ENCODE assay signal across 15 mouse cellular contexts in genomic region chr5:24820627-24821026, GRCm38 (mm10). TPM values are rescaled to one million over a fixed set of nuclear protein-coding genes. Genes with fewer than 3 reads are reported as not detected.
DNase-seq lines count a peak whose midpoint lies in the region; ATAC-seq and TF ChIP-seq lines count a peak whose summit lies in the region.
"Had no signal": no experiment of that assay in that cellular context is flagged by ENCODE, and none has a peak within 500 bp of the region (broad histone marks: within the 10 kb centered on the region; RNA-seq: fewer than 3 reads in every experiment).

No protein-coding gene starts in this region.

- no peak overlapping the region for H3K27ac ChIP-seq in limb, embryonic 14.5 days (replicated peaks; ENCODE audit: low read depth, low read length)
- no peak overlapping the region for H3K27ac ChIP-seq in limb, embryonic 10.5 days
- H3K27ac ChIP-seq: embryonic facial prominence, embryonic 12.5 days; hindbrain, embryonic 14.5 days; midbrain, embryonic 15.5 days had no signal

- H3K9me3 ChIP-seq in limb, embryonic 14.5 days (ENCODE audit: control insufficient read depth, low read length): no peaks in the 10 kb centered on the region
- H3K9me3 ChIP-seq in limb, embryonic 10.5 days (replicated peaks): no peaks in the 10 kb centered on the region
- H3K9me3 ChIP-seq: embryonic facial prominence, embryonic 12.5 days; forebrain, embryonic 10.5 days; midbrain, embryonic 15.5 days had no signal

- no peak for TF ChIP-seq POLR2A in limb, embryonic 14.5 days (IDR thresholded peaks at IDR 0.05; ENCODE audit: borderline replicate concordance, extremely low read depth, insufficient read depth, insufficient read length)

- peaks cover 7% of the 10 kb centered on the region for H3K4me1 ChIP-seq in limb, embryonic 14.5 days (ENCODE audit: control insufficient read depth, insufficient read depth, low read length)
- H3K4me1 ChIP-seq in limb, embryonic 10.5 days: no peaks in the 10 kb centered on the region

- WGBS in limb, embryonic 14.5 days: 65% methylated on average over 5 of the region's 5 CpGs
- 83% methylated on average over 5 of the region's 5 CpGs for WGBS in limb, embryonic 10.5 days

- H3K36me3 ChIP-seq in limb, embryonic 14.5 days (ENCODE audit: control insufficient read depth, insufficient read depth, low read length): peaks cover 20% of the 10 kb centered on the region
- H3K36me3 ChIP-seq in limb, embryonic 10.5 days: peaks cover 35% of the 10 kb centered on the region

- H3K4me2 ChIP-seq in limb, embryonic 14.5 days (replicated peaks; ENCODE audit: low read depth, low read length, severe bottlenecking): no peak overlapping the region
- H3K4me2 ChIP-seq: embryonic facial prominence, embryonic 12.5 days; hindbrain, embryonic 14.5 days; midbrain, embryonic 15.5 days had no signal

- intact Hi-C loops in heart, postnatal 10 days (cut with DNase I): no loop called here

- peak; percentile 30 for DNase-seq in adrenal gland, adult 2 months
- DNase-seq in adrenal gland, postnatal 4 days (ENCODE audit: low spot score in 2 of 2): no peak
- peak; percentile 72 for DNase-seq in heart, adult 11 months
- no peak for DNase-seq in heart, postnatal 10 days
- no peak for DNase-seq in limb, embryonic 14.5 days (ENCODE audit: low spot score)
- DNase-seq in limb, embryonic 10.5 days (ENCODE audit: low spot score): no peak
- peak; percentile 42 for DNase-seq in retina, embryonic 14.5 days (ENCODE audit: low spot score)
- no peak for DNase-seq in right cerebral cortex, postnatal 10 days (ENCODE audit: low spot score in 2 of 2)
- DNase-seq: kidney, adult 9 months; lung, adult 2 months; thymus, postnatal 14 days had no signal

- ATAC-seq in limb, embryonic 14.5 days (ENCODE audit: low FRiP score, low read depth): peak; percentile 26; the same call in 1 of the 2 replicates
- ATAC-seq: midbrain, embryonic 15.5 days had no signal

- H3K27me3 ChIP-seq in limb, embryonic 14.5 days (ENCODE audit: control insufficient read depth, insufficient read depth, low read length): no peaks in the 10 kb centered on the region
- H3K27me3 ChIP-seq in limb, embryonic 10.5 days (ENCODE audit: low read depth, poor library complexity, severe bottlenecking): no peaks in the 10 kb centered on the region
- H3K27me3 ChIP-seq: embryonic facial prominence, embryonic 12.5 days; midbrain, embryonic 15.5 days had no signal

- H3K4me3 ChIP-seq in limb, embryonic 14.5 days (replicated peaks; ENCODE audit: low read length): no peak overlapping the region
- no peak overlapping the region for H3K4me3 ChIP-seq in limb, embryonic 10.5 days
- H3K4me3 ChIP-seq: embryonic facial prominence, embryonic 12.5 days; forebrain, embryonic 10.5 days; midbrain, embryonic 15.5 days had no signal

- H3K9ac ChIP-seq in limb, embryonic 14.5 days (ENCODE audit: low read depth, low read length, severe bottlenecking): no peak overlapping the region
- H3K9ac ChIP-seq: embryonic facial prominence, embryonic 12.5 days; hindbrain, embryonic 14.5 days; midbrain, embryonic 15.5 days had no signal

RNA-seq across cellular contexts. Expression of gene Rheb, which starts 21.8 kb away (rescaled TPM):
- total RNA-seq in adrenal gland, adult 2 months (2021): 10 to 100 TPM; 71.4 to 81.3 TPM
- 28.1 and 29.3 TPM in 2 replicates for polyA plus RNA-seq in adrenal gland, adult 2 months (2012; rRNA removed)
- total RNA-seq in adrenal gland, postnatal 4 days (2021): 10 to 100 TPM; 78.2 to 79.1 TPM
- total RNA-seq in heart, postnatal 10 days (2021): 10 to 100 TPM; 84.6 to 90.3 TPM
- polyA plus RNA-seq in limb, embryonic 14.5 days (2012; rRNA removed): 79.0 and 85.7 TPM in 2 replicates
- polyA plus RNA-seq in limb, embryonic 14.5 days (2014; fragmentation: Nextera tagmentation; extraction: Ambion mirVana): 210 and 216 TPM in 2 replicates
- 179 and 186 TPM in 2 replicates for polyA plus RNA-seq in limb, embryonic 10.5 days (2016; fragmentation: Nextera tagmentation; extraction: Ambion mirVana)

Comparison
In these comparisons a context has a peak if more than half of its experiments do, and no peak if none do; other contexts are left out.
1. DNase-seq: peak in adrenal gland, adult 2 months (single experiment), heart, adult 11 months (single experiment) and retina, embryonic 14.5 days (single experiment); none in adrenal gland, postnatal 4 days (0 of 2), heart, postnatal 10 days (0 of 2), limb, embryonic 14.5 days (single experiment), limb, embryonic 10.5 days (single experiment) and right cerebral cortex, postnatal 10 days (0 of 2).